Mouse (Mus musculus) Muller cell, postnatal 12 days (primary cell): Measurements from ENCODE around the gene Gm49416.
"Not testable (repeated sequence)": the region's sequence is repeated elsewhere in the genome, so short reads cannot be mapped to it uniquely, and the experiment has no call there.

Experiments
- DNase-seq: peaks from one replicate; pipeline ENCODE4 v3.0.0-alpha.2; 2015; ENCODE audit errors: inconsistent ontology term

The Gm49416 gene

GRCm38 (mm10) chr19:8875031-8875430 lies 13.7 kb upstream of the Gm49416 start:
- DNase-seq: no peak

GRCm38 (mm10) chr19:8880311-8881033 lies 8.3 kb upstream of the Gm49416 start, which contains the start of gene Uqcc3:
Gene Uqcc3 (minus strand): TSS chr19:8880923.
- DNase-seq: peak; percentile 91

GRCm38 (mm10) chr19:8881034-8881392 lies 7.7 kb upstream of the Gm49416 start:
- no peak for DNase-seq

GRCm38 (mm10) chr19:8883616-8884015 lies 5.1 kb upstream of the Gm49416 start, which contains the start of the genes Lbhd1 and Gm49403:
Gene Lbhd1 (plus strand): TSS chr19:8883732.
Gene Gm49403 (plus strand): TSS chr19:8883930.
- no peak for DNase-seq

GRCm38 (mm10) chr19:8886916-8887584 lies 1.7 kb upstream of the Gm49416 start:
- no peak for DNase-seq

- DNase-seq: peak; percentile 24
Observed at GRCm38 (mm10) chr19:8887585-8888463, 902 bp upstream of the Gm49416 start.

- peak; percentile 74 for DNase-seq
Observed at GRCm38 (mm10) chr19:8892829-8893766, 4.4 kb downstream of the Gm49416 start, which contains the start of gene Ints5. Gene Ints5 (plus strand): TSS chr19:8893005.

GRCm38 (mm10) chr19:8895397-8895960 lies 6.8 kb downstream of the Gm49416 start:
- no peak for DNase-seq

- DNase-seq: not testable (repeated sequence)
Observed at GRCm38 (mm10) chr19:8896231-8896630, 7.5 kb downstream of the Gm49416 start.

GRCm38 (mm10) chr19:8897211-8897864 lies 8.6 kb downstream of the Gm49416 start:
- DNase-seq: peak; percentile 64

GRCm38 (mm10) chr19:8897865-8898495 lies 9.3 kb downstream of the Gm49416 start, which contains the start of gene Ganab:
Gene Ganab (plus strand): TSS chr19:8898071.
- peak; percentile 97 for DNase-seq

- no peak for DNase-seq
Observed at GRCm38 (mm10) chr19:8898576-8898975, 9.8 kb downstream of the Gm49416 start.

- DNase-seq: no peak
Observed at GRCm38 (mm10) chr19:8899079-8899478, 10.4 kb downstream of the Gm49416 start.

- no peak for DNase-seq
Observed at GRCm38 (mm10) chr19:8903412-8903811, 14.7 kb downstream of the Gm49416 start.

GRCm38 (mm10) chr19:8908531-8908930 lies 19.8 kb downstream of the Gm49416 start:
- DNase-seq: no peak

GRCm38 (mm10) chr19:8911810-8912209 lies 23.1 kb downstream of the Gm49416 start:
- no peak for DNase-seq

GRCm38 (mm10) chr19:8914212-8914611 lies 25.5 kb downstream of the Gm49416 start:
- DNase-seq: no peak

- DNase-seq: no peak
Observed at GRCm38 (mm10) chr19:8919000-8919399, 30.3 kb downstream of the Gm49416 start.

GRCm38 (mm10) chr19:8919684-8920072 lies 31.0 kb downstream of the Gm49416 start:
- no peak for DNase-seq
